Mouse (Mus musculus) kidney, postnatal 36 days (tissue): Measurements from ENCODE around the gene Qrich2.
A peak's percentile ranks its signal among the peaks of the same experiment; 100 is the strongest.

Source experiments
- DNase-seq, 2 experiments: peaks; one replicate each; pipeline ENCODE4 v3.0.0; 2021 to 2022; ENCODE audit warnings: mixed read lengths in 2 of 2

Gene Qrich2

GRCm38 (mm10) chr11:116406231-116406728, 59.8 kb downstream of the Qrich2 start:
- DNase-seq, result no peak

GRCm38 (mm10) chr11:116405601-116406000, 60.4 kb downstream of the Qrich2 start:
- no peak for DNase-seq

- peak; percentile 26 to 32 for DNase-seq
These were observed 65.5 kb downstream of the Qrich2 start for GRCm38 (mm10) chr11:116400560-116400959.

- no peak for DNase-seq
These were observed 67.7 kb downstream of the Qrich2 start for GRCm38 (mm10) chr11:116398348-116398677.

- no peak for DNase-seq
These were observed 68.3 kb downstream of the Qrich2 start for GRCm38 (mm10) chr11:116397517-116398347.

- no peak for DNase-seq
These were observed 69.1 kb downstream of the Qrich2 start for GRCm38 (mm10) chr11:116396934-116397330.

GRCm38 (mm10) chr11:116396276-116396933, 69.6 kb downstream of the Qrich2 start:
- peak; percentile 31 to 43 for DNase-seq

- DNase-seq, result no peak
These were observed 71.3 kb downstream of the Qrich2 start for GRCm38 (mm10) chr11:116394769-116395168.
